Mouse (Mus musculus) forelimb bud, embryonic 11.5 days (tissue): ENCODE measurements around the gene Map2k3.
"Not testable (repeated sequence)": the region's sequence is repeated elsewhere in the genome, so short reads cannot be mapped to it uniquely, and the experiment has no call there.

Experiments
- DNase-seq: peaks from one replicate; pipeline ENCODE4 v3.0.0-alpha.2; 2012; ENCODE audit warnings: low read depth, low spot score

Map2k3 gene

GRCm38 (mm10) chr11:60931869-60932481 is at the start of gene Map2k3:
Gene Map2k3, plus strand, starts transcription at chr11:60932033.
- peak; percentile 92 for DNase-seq

GRCm38 (mm10) chr11:60882386-60882785 is 49.4 kb upstream of the Map2k3 start:
- DNase-seq: no peak

GRCm38 (mm10) chr11:60886986-60887385 is 44.8 kb upstream of the Map2k3 start:
- not testable (repeated sequence) for DNase-seq

- no peak for DNase-seq
Observed at GRCm38 (mm10) chr11:60889861-60890260, 42.0 kb upstream of the Map2k3 start.

- no peak for DNase-seq
Observed at GRCm38 (mm10) chr11:60890286-60890685, 41.5 kb upstream of the Map2k3 start.

GRCm38 (mm10) chr11:60890744-60891143 is 41.1 kb upstream of the Map2k3 start:
- no peak for DNase-seq

- DNase-seq: peak; percentile 89
Observed at GRCm38 (mm10) chr11:60895915-60896314, 35.9 kb upstream of the Map2k3 start.

GRCm38 (mm10) chr11:60902001-60902400 is 29.8 kb upstream of the Map2k3 start:
- DNase-seq: no peak

- no peak for DNase-seq
Observed at GRCm38 (mm10) chr11:60902486-60902885, 29.3 kb upstream of the Map2k3 start.

- no peak for DNase-seq
Observed at GRCm38 (mm10) chr11:60903661-60904061, 28.2 kb upstream of the Map2k3 start.

- no peak for DNase-seq
Observed at GRCm38 (mm10) chr11:60905407-60906120, 26.3 kb upstream of the Map2k3 start.

- DNase-seq: no peak
Observed at GRCm38 (mm10) chr11:60906449-60906848, 25.4 kb upstream of the Map2k3 start.

- no peak for DNase-seq
Observed at GRCm38 (mm10) chr11:60908073-60908472, 23.8 kb upstream of the Map2k3 start.

- DNase-seq: no peak
Observed at GRCm38 (mm10) chr11:60909626-60910025, 22.2 kb upstream of the Map2k3 start.

GRCm38 (mm10) chr11:60912525-60912973 is 19.3 kb upstream of the Map2k3 start:
- DNase-seq: no peak

GRCm38 (mm10) chr11:60913301-60914196 is 18.3 kb upstream of the Map2k3 start:
- DNase-seq: peak; percentile 86

GRCm38 (mm10) chr11:60914491-60914890 is 17.3 kb upstream of the Map2k3 start, which contains the start of gene Natd1:
Gene Natd1, minus strand, starts transcription at chr11:60914750.
- no peak for DNase-seq

- no peak for DNase-seq
Observed at GRCm38 (mm10) chr11:60915201-60915600, 16.6 kb upstream of the Map2k3 start.

GRCm38 (mm10) chr11:60920021-60920420 is 11.8 kb upstream of the Map2k3 start:
- no peak for DNase-seq

GRCm38 (mm10) chr11:60922195-60922594 is 9.6 kb upstream of the Map2k3 start:
- no peak for DNase-seq

- DNase-seq: no peak
Observed at GRCm38 (mm10) chr11:60922964-60923363, 8.9 kb upstream of the Map2k3 start.

- DNase-seq: no peak
Observed at GRCm38 (mm10) chr11:60924498-60924897, 7.3 kb upstream of the Map2k3 start.
